Mouse (Mus musculus) small intestine, adult 2 months (tissue): ENCODE measurements at regions not wholly inside any gene's neighbourhood (a gene's known extent, or its start where the extent isn't known, plus 50 kb on each side); places are given as distances from the start of the nearest gene placed in this dataset.

Experiments used
- CTCF ChIP-seq: fragments of 200-500 bp; IDR thresholded peaks from 2 replicates; pipeline ENCODE4 v1.5.1; 2012; ENCODE audit warnings: low read depth, mild to moderate bottlenecking, control low read depth, inconsistent platforms, low read length, moderate library complexity, mixed read lengths; ENCODE audit not compliant: insufficient replicate concordance, insufficient read length; ENCODE audit errors: extremely low read depth
- POLR2A ChIP-seq: fragments of 200-500 bp; IDR thresholded peaks from 2 replicates; pipeline ENCODE4 v1.6.1; 2012; ENCODE audit warnings: low read depth, mild to moderate bottlenecking, control low read depth, inconsistent platforms, low read length, moderate library complexity

DNA sequence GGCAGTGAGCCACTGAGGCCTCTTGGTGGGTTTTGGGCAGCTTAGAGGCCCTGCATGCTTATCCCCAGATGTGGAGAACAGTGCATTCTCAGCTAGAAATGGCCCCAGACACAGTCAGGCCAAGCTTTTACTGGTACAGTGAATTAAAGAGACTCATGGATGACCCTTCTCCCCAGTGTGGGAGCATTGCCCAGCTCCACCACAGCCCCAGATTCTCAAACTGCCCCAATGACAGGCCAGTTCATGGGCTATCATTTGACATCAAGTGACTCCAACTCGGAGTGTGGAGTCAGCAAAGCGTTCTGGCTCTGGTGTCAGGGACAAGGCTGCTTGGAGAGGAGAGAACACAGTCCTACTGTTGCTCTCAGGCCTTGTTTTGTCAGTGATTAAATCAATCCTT is 354.2 kb upstream of the Id2 start:
- TF ChIP-seq POLR2A (no peak), CTCF (no peak)
